Mouse (Mus musculus): ENCODE measurements around the gene Fut4. TPM values are rescaled to one million over a fixed set of nuclear protein-coding genes. Genes with fewer than 3 reads are reported as not detected.

The Fut4 gene
- polyA plus RNA-seq, 1 experiment from 2014 or later, result 2.1 TPM

DNA sequence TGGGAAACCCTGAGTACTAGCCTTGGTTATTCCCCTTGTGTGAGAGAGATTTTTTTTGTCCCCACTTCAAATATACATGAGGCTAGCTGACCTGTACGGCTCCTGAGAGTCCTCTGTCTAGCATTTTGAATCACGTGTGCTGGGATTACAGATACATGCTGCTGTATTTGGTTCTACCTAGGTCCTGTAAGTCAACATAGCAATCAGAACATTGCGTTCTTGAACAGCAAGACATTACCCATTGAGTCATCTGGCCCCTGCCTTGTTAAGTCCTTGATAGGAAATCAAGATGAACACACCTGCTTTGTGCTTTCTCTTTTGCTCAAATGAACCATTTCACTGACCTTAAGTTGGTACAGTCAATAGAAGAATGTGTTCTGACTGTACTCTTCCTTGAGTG lies 2.3 kb upstream of the Fut4 start:
- 81% methylated on average over 3 of the region's 3 CpGs for WGBS
- Histone ChIP-seq H3K36me3 (no peaks in the 10 kb centered on the region), H3K27me3 (no peaks in the 10 kb centered on the region), H3K9ac (no peak overlapping the region), H3K4me3 (no peak overlapping the region), H3K4me1 (peaks cover 14% of the 10 kb centered on the region), H3K4me2 (no peak overlapping the region), H3K27ac (no peak overlapping the region), H3K9me3 (no peaks in the 10 kb centered on the region)
- no peak for ATAC-seq (ENCODE audit: insufficient number of reproducible peaks, low FRiP score, low TSS enrichment, low read depth)

DNA sequence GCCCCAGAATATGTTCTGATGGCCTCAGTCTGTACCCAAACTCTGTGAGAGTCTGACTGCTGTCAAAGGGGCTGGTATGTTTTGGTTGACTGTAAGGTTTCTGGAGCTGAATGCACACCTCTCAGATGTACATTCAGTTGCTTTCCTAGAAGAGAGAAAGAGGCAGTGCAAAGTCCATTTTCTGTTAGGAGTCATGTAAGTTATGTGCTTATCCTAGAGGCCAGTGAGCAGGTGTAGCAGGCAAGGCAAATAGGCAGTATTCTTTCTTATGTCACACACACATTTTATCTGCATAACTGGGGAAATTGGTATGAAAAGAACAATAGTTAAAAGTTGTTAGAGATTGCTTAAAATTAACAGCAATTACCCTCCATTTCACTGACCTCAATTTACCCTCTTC lies 1.8 kb upstream of the Fut4 start:
- H3K9me3 ChIP-seq, result no peaks in the 10 kb centered on the region
- peaks cover 14% of the 10 kb centered on the region for H3K4me1 ChIP-seq
- H3K36me3 ChIP-seq, result no peaks in the 10 kb centered on the region
- no peaks in the 10 kb centered on the region for H3K27me3 ChIP-seq
- no peak overlapping the region for H3K4me2 ChIP-seq
- H3K9ac ChIP-seq, result no peak overlapping the region
- no peak overlapping the region for H3K27ac ChIP-seq
- ATAC-seq (ENCODE audit: insufficient number of reproducible peaks, low FRiP score, low TSS enrichment, low read depth), result no peak
- H3K4me3 ChIP-seq, result no peak overlapping the region

DNA sequence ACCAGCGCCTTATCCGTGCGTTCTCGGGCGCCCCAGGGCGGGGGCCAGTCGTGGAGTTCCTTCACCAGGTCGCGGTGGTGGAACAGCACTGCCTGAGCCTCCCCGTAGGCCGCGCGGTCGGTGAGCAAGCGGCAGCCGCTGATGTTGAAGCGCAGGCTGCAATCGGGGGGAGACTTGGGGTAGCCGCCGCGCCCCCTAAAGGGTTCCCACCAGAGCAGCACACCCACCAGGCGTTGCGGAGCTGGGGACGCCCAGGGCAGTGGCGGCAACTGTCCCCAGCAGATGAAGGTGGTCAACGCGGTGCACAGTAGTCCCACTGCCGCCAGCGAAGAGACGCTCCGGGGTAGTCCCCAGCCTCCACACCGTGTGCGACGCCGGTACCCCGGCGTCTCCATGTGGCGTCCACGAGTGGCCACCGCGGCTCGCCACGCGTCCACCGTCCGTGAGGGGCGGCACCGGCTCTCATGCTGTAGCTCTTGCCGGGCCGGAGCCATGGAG lies 641 bp downstream of the Fut4 start:
- H3K36me3 ChIP-seq, result no peaks in the 10 kb centered on the region
- ATAC-seq (ENCODE audit: insufficient number of reproducible peaks, low FRiP score, low TSS enrichment, low read depth), result peak; percentile 56
- no peaks in the 10 kb centered on the region for H3K27me3 ChIP-seq
- H3K9me3 ChIP-seq, result no peaks in the 10 kb centered on the region
- no peak overlapping the region for H3K27ac ChIP-seq
- 1% methylated on average over 46 of the region's 50 CpGs for WGBS
- peak overlapping the region; percentile 56 for H3K9ac ChIP-seq
- peak overlapping the region; percentile 96 for H3K4me2 ChIP-seq
- peaks cover 14% of the 10 kb centered on the region for H3K4me1 ChIP-seq
- H3K4me3 ChIP-seq, result peak overlapping the region; percentile 54

DNA sequence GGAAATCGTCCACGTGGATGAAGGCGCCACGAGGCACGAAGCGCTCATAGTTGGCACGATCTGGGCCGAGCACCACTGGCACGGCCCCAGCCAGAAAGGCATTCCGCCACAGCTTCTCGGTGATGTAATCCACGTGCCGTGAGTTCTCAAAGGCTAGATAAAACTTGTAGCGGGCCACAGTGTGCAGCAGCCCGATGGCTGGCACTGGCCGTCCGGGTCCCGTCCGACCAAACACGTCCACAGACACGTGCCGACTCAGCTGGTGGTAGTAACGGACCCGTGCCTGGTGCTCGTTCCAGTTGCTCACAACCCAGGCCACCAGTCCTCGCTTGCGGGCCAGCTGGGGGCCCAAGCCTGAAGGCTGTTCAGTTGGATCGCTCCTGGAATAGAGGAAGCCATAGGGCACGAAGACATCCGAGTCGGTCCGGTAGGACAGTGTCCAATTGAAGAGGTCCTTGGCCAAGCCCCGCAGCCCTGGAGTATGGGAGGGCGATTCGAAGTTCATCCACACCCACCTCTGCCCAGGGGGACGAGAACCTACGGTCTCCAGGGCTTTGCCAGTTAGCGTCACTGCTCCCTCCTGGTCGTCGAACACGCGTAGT lies 1.2 kb downstream of the Fut4 start:
- Histone ChIP-seq H3K4me2 (peak overlapping the region; percentile 96), H3K4me3 (peak overlapping the region; percentile 54), H3K27me3 (no peaks in the 10 kb centered on the region), H3K9ac (peak overlapping the region; percentile 56), H3K27ac (no peak overlapping the region), H3K4me1 (peaks cover 14% of the 10 kb centered on the region), H3K36me3 (no peaks in the 10 kb centered on the region), H3K9me3 (no peaks in the 10 kb centered on the region)
- 59% methylated on average over 42 of the region's 42 CpGs for WGBS
- ATAC-seq (ENCODE audit: insufficient number of reproducible peaks, low FRiP score, low TSS enrichment, low read depth), result peak; percentile 38; the same call in 1 of the 2 replicates

DNA sequence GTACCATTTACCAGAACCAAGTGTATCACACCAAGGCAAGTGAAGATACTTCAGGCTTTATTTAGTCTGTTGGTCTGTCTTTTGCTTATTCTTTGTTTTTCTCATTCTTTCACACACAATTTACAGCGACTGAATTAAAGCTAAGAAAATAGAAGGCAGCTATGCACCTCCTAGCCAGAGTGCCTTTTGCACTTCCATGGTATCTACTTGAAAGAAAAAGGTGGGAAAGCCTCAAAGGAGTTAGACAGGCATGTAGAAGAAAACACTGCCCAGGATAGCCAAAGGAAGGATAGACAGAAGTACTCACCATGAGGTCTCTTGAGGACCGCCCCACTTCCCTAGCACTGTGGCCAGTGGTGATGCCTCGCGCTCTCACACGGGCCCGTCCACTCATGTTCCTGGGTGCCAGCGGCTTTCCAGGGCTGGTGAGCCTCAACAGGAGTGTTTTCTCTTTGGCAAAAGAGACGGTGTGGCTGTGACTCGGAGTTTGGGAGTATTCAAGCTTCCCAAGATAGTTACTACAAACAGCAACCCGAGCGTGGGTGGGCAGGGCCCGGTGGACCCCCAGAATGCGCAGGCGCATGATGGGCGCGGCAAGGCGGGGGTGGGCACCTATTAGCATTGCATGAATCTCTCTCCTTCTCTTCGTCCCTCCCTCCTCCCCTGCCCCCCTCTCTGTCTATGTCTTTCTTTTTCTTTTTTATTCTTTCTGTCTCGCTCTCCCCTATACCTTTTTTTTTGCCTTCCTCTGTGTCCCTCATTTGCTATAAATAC lies 11.9 kb downstream of the Fut4 start, which contains the start of gene Piwil4:
Piwil4 (minus strand) TSS at position 583 of the 774 bp plus-strand sequence.
- Histone ChIP-seq H3K27me3 (no peaks in the 10 kb centered on the region), H3K4me3 (no peak within 1 kb of the TSS), H3K9me3 (no peaks in the 10 kb centered on the region), H3K4me1 (no peaks in the 10 kb centered on the region), H3K27ac (no peak within 1 kb of the TSS), H3K4me2 (no peak within 1 kb of the TSS), H3K36me3 (no peaks in the 10 kb centered on the region), H3K9ac (no peak within 1 kb of the TSS)
- 85% methylated on average over 19 of the region's 19 CpGs for WGBS
- no peak for ATAC-seq (ENCODE audit: insufficient number of reproducible peaks, low FRiP score, low TSS enrichment, low read depth)

DNA sequence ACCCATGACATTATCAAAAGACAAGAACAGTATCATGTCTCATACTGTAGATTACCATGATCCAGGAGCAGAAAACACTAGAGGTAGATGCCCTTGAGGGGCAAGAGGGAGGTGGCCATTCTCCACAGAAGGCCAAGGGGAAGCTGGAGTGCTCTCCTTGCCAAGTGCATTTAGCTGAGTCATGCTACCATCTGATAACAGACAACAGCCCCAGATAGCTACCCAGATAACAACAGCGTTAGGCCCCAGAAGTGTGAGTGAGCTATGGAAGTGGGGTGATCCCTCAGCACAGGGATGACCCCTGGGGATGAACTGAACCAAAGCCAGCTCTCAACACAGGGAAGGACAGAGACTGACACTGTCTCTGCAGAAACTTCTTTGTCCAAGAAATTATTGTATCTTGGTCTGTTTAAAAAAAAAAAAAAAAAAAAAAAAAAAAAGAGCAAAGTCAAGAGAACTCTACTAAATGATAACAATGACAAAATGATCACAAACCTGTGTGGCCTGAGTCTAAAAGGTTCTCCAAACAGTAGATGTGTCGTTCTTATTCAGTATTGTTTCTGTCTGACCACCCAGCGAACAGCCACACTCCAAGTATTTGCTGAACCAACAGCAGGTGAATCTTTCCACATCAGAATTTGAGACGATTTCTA lies 12.6 kb downstream of the Fut4 start:
- no peak for ATAC-seq (ENCODE audit: insufficient number of reproducible peaks, low FRiP score, low TSS enrichment, low read depth)
- no peak overlapping the region for H3K4me3 ChIP-seq
- no peaks in the 10 kb centered on the region for H3K27me3 ChIP-seq
- no peaks in the 10 kb centered on the region for H3K36me3 ChIP-seq
- H3K9ac ChIP-seq, result no peak overlapping the region
- no peak overlapping the region for H3K27ac ChIP-seq
- no peaks in the 10 kb centered on the region for H3K4me1 ChIP-seq
- no peaks in the 10 kb centered on the region for H3K9me3 ChIP-seq
- WGBS, result 77% methylated on average over 4 of the region's 4 CpGs
- H3K4me2 ChIP-seq, result no peak overlapping the region

DNA sequence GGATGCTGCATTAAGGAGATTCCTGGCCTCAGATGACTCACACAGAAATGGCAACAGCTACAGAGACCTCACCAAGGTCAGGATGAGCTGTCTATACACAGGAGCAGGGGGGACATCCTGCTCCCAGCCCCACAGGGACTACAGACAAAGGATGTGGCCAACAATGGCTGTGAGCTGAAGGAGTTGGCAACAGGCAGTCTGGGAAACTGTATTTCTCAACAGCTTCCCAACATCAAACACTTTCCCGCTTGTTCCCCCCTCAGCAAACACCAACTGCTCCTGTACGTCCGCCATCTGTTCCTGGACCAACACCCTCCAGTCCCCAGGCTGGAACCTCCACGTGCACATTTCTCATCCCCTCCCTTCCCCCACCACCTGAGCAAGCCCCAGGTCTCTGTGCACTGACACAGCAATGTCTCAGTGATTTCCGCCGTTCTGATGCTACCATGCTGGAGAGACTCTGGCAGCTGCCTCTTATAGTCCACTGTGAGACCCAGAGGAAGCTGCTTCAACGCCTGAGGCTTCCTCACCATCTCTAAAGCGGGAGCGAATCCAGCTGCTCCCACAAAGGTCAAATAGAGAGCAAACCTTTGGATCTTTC lies 21.2 kb downstream of the Fut4 start:
- Histone ChIP-seq H3K4me1 (0 out of 2 replicates have a peak, but pooled peaks cover 4% of the 10 kb centered on the region), H3K4me2 (no peak overlapping the region), H3K9me3 (no peaks in the 10 kb centered on the region), H3K36me3 (no peaks in the 10 kb centered on the region), H3K27me3 (no peaks in the 10 kb centered on the region), H3K4me3 (no peak overlapping the region), H3K9ac (no peak overlapping the region), H3K27ac (no peak overlapping the region)
- WGBS, result 23% methylated on average over 9 of the region's 9 CpGs
- no peak for ATAC-seq (ENCODE audit: insufficient number of reproducible peaks, low FRiP score, low TSS enrichment, low read depth)

DNA sequence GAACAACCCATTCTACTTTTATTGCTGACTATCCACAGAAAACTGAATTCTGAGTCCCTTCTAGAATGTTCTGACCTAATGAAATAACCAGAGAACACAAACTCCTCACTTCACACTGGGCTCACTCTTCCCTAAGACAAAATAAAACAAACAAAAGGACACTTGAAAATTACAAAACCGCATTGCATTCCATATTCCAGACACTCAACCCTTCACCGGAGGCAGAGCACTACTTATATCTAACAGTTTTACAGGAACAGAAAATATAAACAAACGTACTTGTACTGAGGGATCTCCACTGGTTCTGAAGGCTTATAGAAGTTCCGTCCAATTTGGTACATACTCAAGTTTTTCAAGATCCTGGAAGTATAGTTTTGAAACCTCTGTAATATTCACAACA lies 23.8 kb downstream of the Fut4 start:
- Histone ChIP-seq H3K9ac (no peak overlapping the region), H3K4me1 (0 out of 2 replicates have a peak, but pooled peaks cover 4% of the 10 kb centered on the region), H3K4me2 (no peak overlapping the region), H3K27ac (no peak overlapping the region), H3K36me3 (no peaks in the 10 kb centered on the region), H3K27me3 (no peaks in the 10 kb centered on the region), H3K9me3 (no peaks in the 10 kb centered on the region), H3K4me3 (no peak overlapping the region)
- WGBS, result 87% methylated on average over 4 of the region's 4 CpGs
- ATAC-seq (ENCODE audit: insufficient number of reproducible peaks, low FRiP score, low TSS enrichment, low read depth), result no peak

DNA sequence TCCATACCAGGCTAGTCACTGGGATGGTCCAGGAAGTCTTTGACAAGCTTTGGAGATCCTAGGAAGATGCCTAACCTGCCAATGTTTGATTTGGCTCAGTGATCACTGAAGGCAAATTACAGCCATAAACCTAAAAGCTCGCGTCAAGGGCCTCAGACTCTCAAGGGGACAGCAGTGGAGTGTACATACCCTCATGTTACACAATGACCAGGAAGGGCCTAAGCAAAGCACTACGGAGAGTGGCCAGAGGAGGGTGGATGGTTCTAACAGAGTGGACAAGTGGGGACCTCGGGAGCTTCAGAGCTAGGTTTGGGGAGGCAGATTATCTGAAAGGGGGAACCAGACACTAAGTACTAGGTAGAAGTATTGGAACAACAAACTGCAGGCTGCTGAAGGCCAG lies 25.6 kb downstream of the Fut4 start:
- 73% methylated on average over 4 of the region's 4 CpGs for WGBS
- H3K4me2 ChIP-seq, result no peak overlapping the region

DNA sequence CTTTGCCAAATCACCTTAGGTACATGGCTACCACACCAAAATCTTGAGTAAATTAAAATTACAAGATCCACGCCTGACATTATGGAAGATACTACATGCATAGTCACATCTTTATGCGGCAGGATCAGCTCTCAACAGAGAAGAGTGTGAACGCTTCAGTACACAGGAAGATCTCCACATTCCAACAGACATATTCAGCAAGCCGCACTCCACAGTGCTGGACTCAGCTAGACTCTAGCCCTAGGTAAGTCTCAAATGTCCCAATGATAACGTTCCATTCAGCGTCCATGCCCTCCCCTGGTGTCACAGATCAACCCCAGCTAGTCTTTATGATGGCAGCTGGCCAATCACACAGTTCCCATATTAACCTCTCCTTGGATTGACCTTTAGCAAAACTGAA lies 26.2 kb downstream of the Fut4 start:
- 0 out of 2 replicates have a peak, but pooled peaks cover 3% of the 10 kb centered on the region for H3K4me1 ChIP-seq
- H3K36me3 ChIP-seq, result no peaks in the 10 kb centered on the region
- H3K4me2 ChIP-seq, result no peak overlapping the region
- ATAC-seq (ENCODE audit: insufficient number of reproducible peaks, low FRiP score, low TSS enrichment, low read depth), result no peak
- WGBS, result 78% methylated on average over 6 of the region's 6 CpGs
- H3K9me3 ChIP-seq, result no peaks in the 10 kb centered on the region
- H3K27me3 ChIP-seq, result no peaks in the 10 kb centered on the region
- no peak overlapping the region for H3K4me3 ChIP-seq
- no peak overlapping the region for H3K27ac ChIP-seq
- H3K9ac ChIP-seq, result no peak overlapping the region

More for the DNA sequence above, 25.6 kb downstream of the Fut4 start:
- H3K27me3 ChIP-seq, result no peaks in the 10 kb centered on the region
- no peak overlapping the region for H3K27ac ChIP-seq
- ATAC-seq (ENCODE audit: insufficient number of reproducible peaks, low FRiP score, low TSS enrichment, low read depth), result no peak
- H3K4me3 ChIP-seq, result no peak overlapping the region
- no peaks in the 10 kb centered on the region for H3K9me3 ChIP-seq
- H3K9ac ChIP-seq, result no peak overlapping the region
- H3K4me1 ChIP-seq, result 0 out of 2 replicates have a peak, but pooled peaks cover 4% of the 10 kb centered on the region
- H3K36me3 ChIP-seq, result no peaks in the 10 kb centered on the region

DNA sequence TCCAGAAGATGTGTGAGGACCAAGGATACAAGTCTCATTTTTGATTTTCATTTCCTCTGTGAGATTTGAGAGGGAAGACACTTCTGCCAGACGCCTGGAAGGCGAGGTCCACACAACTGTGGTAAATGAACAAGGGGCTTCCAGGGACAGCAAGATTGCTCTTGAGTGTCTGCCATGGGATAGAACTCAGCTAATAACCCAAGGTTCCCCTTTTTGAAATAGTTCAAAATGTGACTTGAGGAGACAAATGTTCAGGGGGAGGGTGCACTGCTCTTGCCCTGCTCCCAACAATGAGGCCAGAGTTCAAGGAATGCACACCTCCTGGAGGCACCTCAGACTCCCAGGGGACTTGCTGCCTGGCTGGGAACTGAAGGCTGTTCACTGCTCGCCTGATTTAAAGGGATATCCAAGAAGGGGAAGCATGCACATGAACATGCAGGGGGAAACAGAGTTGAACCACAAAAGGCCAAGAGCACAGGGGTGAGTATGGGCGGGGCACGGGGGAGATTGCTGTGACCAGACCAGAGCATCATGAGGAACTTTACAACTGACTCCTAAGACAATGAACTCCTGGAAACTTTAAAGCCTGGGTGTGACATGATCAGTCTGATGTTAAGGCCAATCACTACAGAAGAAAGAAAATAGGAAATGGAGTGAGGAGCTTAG lies 27.3 kb downstream of the Fut4 start:
- Histone ChIP-seq H3K9me3 (no peaks in the 10 kb centered on the region), H3K4me2 (no peak overlapping the region), H3K9ac (no peak overlapping the region), H3K27me3 (no peaks in the 10 kb centered on the region), H3K4me3 (no peak overlapping the region), H3K4me1 (no peaks in the 10 kb centered on the region), H3K27ac (no peak overlapping the region), H3K36me3 (no peaks in the 10 kb centered on the region)
- WGBS, result 71% methylated on average over 5 of the region's 5 CpGs
- no peak for ATAC-seq (ENCODE audit: insufficient number of reproducible peaks, low FRiP score, low TSS enrichment, low read depth)
